Mouse (Mus musculus) hindbrain, postnatal 0 days (tissue): ENCODE results near the gene Ccdc73. TPM values are rescaled to one million over a fixed set of nuclear protein-coding genes. Genes with fewer than 3 reads are reported as not detected.
A peak's percentile ranks its signal among the peaks of the same experiment; 100 is the strongest.

Experiments
- ATAC-seq: fragments of 200-750 bp; cut with Nextera tagmentation; 2 replicates; pipeline ENCODE4 v1.8.0; 2017; ENCODE audit warnings: mild to moderate bottlenecking, moderate TSS enrichment, moderate library complexity
- DNase-seq: peaks from one replicate; pipeline ENCODE4 v3.0.0-alpha.2; 2015; ENCODE audit warnings: low spot score
- H3K27ac ChIP-seq: fragments of 300-500 bp; sonication (generic); 2 replicates; pipeline ENCODE4 v1.5.1; 2014; ENCODE audit warnings: mild to moderate bottlenecking
- H3K27me3 ChIP-seq: fragments of 300-500 bp; sonication (generic); 2 replicates; pipeline ENCODE4 v1.6.1; 2014; ENCODE audit warnings: low read length, mixed read lengths; ENCODE audit not compliant: insufficient read depth
- H3K36me3 ChIP-seq: fragments of 300-500 bp; sonication (generic); 2 replicates; pipeline ENCODE4 v1.6.1; 2014; ENCODE audit warnings: low read length, mixed read lengths; ENCODE audit not compliant: insufficient read depth
- H3K4me1 ChIP-seq: fragments of 300-500 bp; sonication (generic); 2 replicates; pipeline ENCODE4 v1.6.1; 2014; ENCODE audit warnings: antibody characterized with exemption, low read length, mixed read lengths; ENCODE audit not compliant: insufficient read depth
- H3K4me2 ChIP-seq: fragments of 300-500 bp; sonication (generic); 2 replicates; pipeline ENCODE4 v1.6.1; 2014; ENCODE audit warnings: low read depth, mild to moderate bottlenecking, low read length, moderate library complexity, mixed read lengths
- H3K4me3 ChIP-seq: fragments of 300-500 bp; sonication (generic); 2 replicates; pipeline ENCODE4 v1.5.1; 2014; ENCODE audit warnings: low read length
- H3K9ac ChIP-seq: fragments of 300-500 bp; sonication (generic); replicated peaks from 2 replicates; pipeline ENCODE4 v1.6.1; 2014; ENCODE audit warnings: mild to moderate bottlenecking, low read length, moderate library complexity, mixed read lengths
- H3K9me3 ChIP-seq: fragments of 300-500 bp; sonication (generic); 2 replicates; pipeline ENCODE4 v1.6.1; 2016; ENCODE audit warnings: low read length, mixed read lengths
- CTCF ChIP-seq: IDR thresholded peaks from 2 replicates; pipeline ENCODE4 v1.5.1; 2016; ENCODE audit warnings: antibody characterized with exemption, control low read depth, low read depth
- WGBS: fragments of 180-500 bp; shearing (Covaris S2); extraction: QIAGEN DNeasy Blood & Tissue Kit; methylation state at CpG from one replicate; pipeline ENCODE4 v1.1.7; 2014; 5-methylcytosine and 5-hydroxymethylcytosine counted together
- polyA plus RNA-seq: library from polyadenylated mRNA; unstranded; fragments of >200 nt; fragmentation: Nextera tagmentation; extraction: Ambion mirVana; gene quantifications from 2 replicates; pipeline ENCODE4 v1.2.1, GENCODE M21; 2015
- total RNA-seq: library from RNA; depleted of rRNA; stranded (reverse); fragments of >200 nt; gene quantifications from 2 replicates; pipeline ENCODE4 v1.2.3, GENCODE M21; 2014

Gene Ccdc73
- total and polyA plus RNA-seq, 2 experiments from 2014 or later, result 3.7 TPM; not detected in 1

- WGBS, result 1% methylated on average over 40 of the region's 43 CpGs
- no peak for TF ChIP-seq CTCF
- Histone ChIP-seq H3K9ac (peak overlapping the region; percentile 85), H3K4me2 (peak overlapping the region; percentile 70), H3K27ac (peak overlapping the region; percentile 69), H3K4me3 (peak overlapping the region; percentile 97), H3K4me1 (peaks cover 6% of the 10 kb centered on the region; the same call in 1 of the 2 replicates), H3K9me3 (no peaks in the 10 kb centered on the region), H3K27me3 (no peaks in the 10 kb centered on the region), H3K36me3 (peaks cover 15% of the 10 kb centered on the region; the same call in 1 of the 2 replicates)
- ATAC-seq (peak; percentile 87), DNase-seq (no peak)
Observed at GRCm38 (mm10) chr2:105016192-105016966, 148.8 kb downstream of the Ccdc73 start.

GRCm38 (mm10) chr2:105016967-105017287 lies 149.3 kb downstream of the Ccdc73 start, which contains the start of gene Eif3m:
Eif3m (minus strand) TSS chr2:105017080.
- peak within 1 kb of the TSS; percentile 85 for H3K9ac ChIP-seq
- no peak for TF ChIP-seq CTCF
- H3K27ac ChIP-seq, result peak within 1 kb of the TSS; percentile 69
- H3K36me3 ChIP-seq, result peaks cover 11% of the 10 kb centered on the region; the same call in 1 of the 2 replicates
- H3K4me2 ChIP-seq, result peak within 1 kb of the TSS; percentile 70
- no peaks in the 10 kb centered on the region for H3K27me3 ChIP-seq
- peaks cover 6% of the 10 kb centered on the region; the same call in 1 of the 2 replicates for H3K4me1 ChIP-seq
- H3K4me3 ChIP-seq, result peak within 1 kb of the TSS; percentile 97
- WGBS, result under 1% methylated on average over 20 of the region's 25 CpGs
- DNase-seq (peak; percentile 96), ATAC-seq (peak; percentile 100)
- H3K9me3 ChIP-seq, result no peaks in the 10 kb centered on the region

- Histone ChIP-seq H3K4me1 (peaks cover 6% of the 10 kb centered on the region; the same call in 1 of the 2 replicates), H3K9me3 (no peaks in the 10 kb centered on the region), H3K27ac (no peak overlapping the region), H3K4me3 (no peak overlapping the region), H3K27me3 (no peaks in the 10 kb centered on the region), H3K36me3 (peaks cover 6% of the 10 kb centered on the region; the same call in 1 of the 2 replicates), H3K9ac (no peak overlapping the region), H3K4me2 (peak overlapping the region; percentile 70; the same call in 1 of the 2 replicates)
- ATAC-seq, result no peak
- no peak for DNase-seq
- TF ChIP-seq CTCF, result no peak
- WGBS, result 86% methylated on average over 3 of the region's 3 CpGs
Observed at GRCm38 (mm10) chr2:105017802-105018201, 150.2 kb downstream of the Ccdc73 start.

GRCm38 (mm10) chr2:105019457-105019856 lies 151.9 kb downstream of the Ccdc73 start:
- TF ChIP-seq CTCF, result no peak
- ATAC-seq (no peak), DNase-seq (no peak)
- Histone ChIP-seq H3K4me1 (peaks cover 6% of the 10 kb centered on the region; the same call in 1 of the 2 replicates), H3K36me3 (no peaks in the 10 kb centered on the region), H3K4me3 (no peak overlapping the region), H3K4me2 (no peak overlapping the region), H3K27ac (no peak overlapping the region), H3K27me3 (no peaks in the 10 kb centered on the region), H3K9ac (no peak overlapping the region), H3K9me3 (no peaks in the 10 kb centered on the region)
- 88% methylated on average over 1 of the region's 1 CpGs for WGBS

GRCm38 (mm10) chr2:105021256-105021655 lies 153.7 kb downstream of the Ccdc73 start:
- Histone ChIP-seq H3K9me3 (no peaks in the 10 kb centered on the region), H3K4me2 (no peak overlapping the region), H3K36me3 (no peaks in the 10 kb centered on the region), H3K9ac (no peak overlapping the region), H3K4me1 (no peaks in the 10 kb centered on the region), H3K27me3 (no peaks in the 10 kb centered on the region), H3K27ac (no peak overlapping the region), H3K4me3 (no peak overlapping the region)
- DNase-seq (no peak), ATAC-seq (no peak)
- 77% methylated on average over 12 of the region's 12 CpGs for WGBS
- TF ChIP-seq CTCF, result no peak

GRCm38 (mm10) chr2:105021836-105022235 lies 154.2 kb downstream of the Ccdc73 start:
- no peak for TF ChIP-seq CTCF
- 97% methylated on average over 2 of the region's 2 CpGs for WGBS
- no peak for DNase-seq
- Histone ChIP-seq H3K4me1 (no peaks in the 10 kb centered on the region), H3K27ac (no peak overlapping the region), H3K36me3 (no peaks in the 10 kb centered on the region), H3K4me3 (no peak overlapping the region), H3K9ac (no peak overlapping the region), H3K27me3 (no peaks in the 10 kb centered on the region), H3K9me3 (no peaks in the 10 kb centered on the region), H3K4me2 (no peak overlapping the region)
- no peak for ATAC-seq
